Mouse (Mus musculus): ENCODE results near the gene Ceacam20.
"Not testable (repeated sequence)": the region's sequence is repeated elsewhere in the genome, so short reads cannot be mapped to it uniquely, and the experiment has no call there.

The Ceacam20 gene

DNA sequence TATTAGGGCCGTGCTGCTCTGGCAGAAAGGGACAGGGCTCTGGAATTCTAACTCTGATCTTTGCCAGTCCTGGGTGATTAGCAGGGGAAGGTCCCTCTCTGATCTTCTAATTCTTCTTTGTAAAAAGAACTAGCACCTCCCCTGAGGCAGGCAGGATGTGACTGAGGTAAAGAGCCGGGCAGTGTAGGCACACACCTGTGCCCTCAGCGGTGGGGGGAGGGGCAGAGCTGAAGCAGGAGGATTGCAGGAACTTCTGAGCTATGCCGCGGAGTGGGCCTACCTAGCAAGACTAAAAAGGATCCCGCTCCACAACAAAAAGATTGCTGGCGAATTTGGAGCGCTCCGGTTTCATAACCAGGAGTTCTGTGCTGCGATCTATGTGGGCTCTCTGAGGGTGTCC is 15.2 kb upstream of the Ceacam20 start:
- no peak for DNase-seq (ENCODE audit: low spot score)

DNA sequence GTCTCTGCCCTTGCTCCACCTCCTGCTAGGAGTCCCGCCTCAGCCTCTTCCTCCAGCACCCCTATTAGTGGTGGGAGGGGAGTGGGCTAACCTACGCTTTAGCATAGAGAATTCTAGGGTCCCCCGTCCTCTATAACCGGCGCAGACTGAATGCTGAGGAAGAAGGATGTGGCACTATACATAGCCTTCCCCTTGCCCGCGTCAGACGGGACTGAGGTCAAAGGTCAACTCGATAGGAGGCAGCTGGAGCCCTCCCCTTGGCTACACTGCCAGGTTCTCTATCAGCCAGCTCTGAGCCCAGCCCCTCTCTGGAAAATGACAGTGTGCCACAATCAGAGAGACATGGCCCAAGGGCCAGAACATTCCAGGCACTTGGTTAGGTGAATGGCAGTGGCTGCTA is 14.6 kb upstream of the Ceacam20 start, which contains the start of gene Igsf23:
Gene Igsf23 (minus strand): TSS at position 168 of the 400 bp plus-strand sequence.
- DNase-seq (ENCODE audit: low spot score), result no peak

DNA sequence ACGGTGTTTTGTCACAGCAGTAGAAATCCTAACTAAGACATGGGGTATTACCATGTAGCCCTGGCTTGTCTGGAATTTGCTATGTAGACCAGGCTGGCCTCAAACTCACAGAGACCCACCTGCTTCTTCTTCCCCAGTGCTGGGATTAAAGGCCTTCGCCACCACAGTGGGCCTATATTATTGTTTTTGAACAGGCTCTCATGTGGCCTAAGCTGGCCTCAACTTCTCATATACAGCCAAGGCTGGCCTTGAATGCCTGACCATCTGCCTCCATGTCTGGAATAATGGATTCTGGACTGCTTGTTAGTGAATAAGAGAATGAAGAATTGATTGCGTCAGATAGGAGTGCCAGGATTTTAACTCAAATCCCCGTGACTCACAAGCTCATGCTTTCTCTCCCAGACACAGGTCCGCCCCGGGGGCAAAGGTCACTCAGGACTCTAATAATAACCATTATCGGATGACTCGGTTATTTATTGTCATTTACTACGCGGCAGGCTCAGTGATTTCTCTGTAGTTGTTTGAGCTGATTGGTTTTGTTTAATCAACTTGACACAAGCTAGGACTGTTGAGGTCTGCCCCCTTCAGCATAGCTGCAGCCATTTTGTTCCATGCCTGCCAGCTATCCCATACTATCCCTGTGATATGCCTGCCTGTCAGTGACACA is 12.8 kb upstream of the Ceacam20 start:
- DNase-seq (ENCODE audit: low spot score), result no peak

DNA sequence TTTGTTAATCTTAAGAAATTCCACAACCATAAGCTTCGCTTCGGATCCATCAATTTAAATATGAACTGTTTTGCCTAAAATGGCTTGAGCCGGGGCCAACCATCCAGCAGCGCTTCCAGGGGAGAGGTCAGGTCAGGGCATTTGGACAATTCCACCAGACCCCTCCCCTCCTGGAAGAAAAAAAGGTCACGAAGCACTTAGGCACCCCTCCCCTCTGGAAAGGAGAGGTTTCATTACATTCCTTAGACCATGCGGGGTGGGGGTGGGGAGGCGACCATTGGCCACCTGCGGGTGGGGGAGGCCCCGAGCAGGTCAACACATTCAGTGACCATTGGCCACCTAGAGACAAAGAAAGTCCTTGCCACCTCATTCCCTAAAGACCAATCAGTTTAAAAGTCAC is 12.2 kb upstream of the Ceacam20 start:
- no peak for DNase-seq (ENCODE audit: low spot score)

DNA sequence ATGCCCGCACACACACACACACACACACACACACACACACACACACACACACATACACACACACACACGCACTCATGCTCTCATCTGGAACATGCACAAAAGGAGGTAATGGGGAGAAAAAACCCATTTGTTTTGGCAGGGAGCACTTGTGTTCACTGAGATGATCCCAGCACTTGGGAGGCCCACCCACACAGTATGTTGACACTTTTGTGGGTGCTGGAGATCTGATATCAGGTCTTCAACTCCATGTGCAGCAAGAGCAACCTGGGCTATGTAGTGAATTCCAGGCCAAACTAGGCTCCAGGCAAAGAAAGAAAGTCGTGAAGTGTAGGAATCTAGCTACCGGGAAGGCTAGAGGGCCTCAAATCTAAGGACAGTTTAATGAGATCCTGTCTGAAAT is 9.4 kb upstream of the Ceacam20 start:
- no peak for DNase-seq (ENCODE audit: low spot score)

DNA sequence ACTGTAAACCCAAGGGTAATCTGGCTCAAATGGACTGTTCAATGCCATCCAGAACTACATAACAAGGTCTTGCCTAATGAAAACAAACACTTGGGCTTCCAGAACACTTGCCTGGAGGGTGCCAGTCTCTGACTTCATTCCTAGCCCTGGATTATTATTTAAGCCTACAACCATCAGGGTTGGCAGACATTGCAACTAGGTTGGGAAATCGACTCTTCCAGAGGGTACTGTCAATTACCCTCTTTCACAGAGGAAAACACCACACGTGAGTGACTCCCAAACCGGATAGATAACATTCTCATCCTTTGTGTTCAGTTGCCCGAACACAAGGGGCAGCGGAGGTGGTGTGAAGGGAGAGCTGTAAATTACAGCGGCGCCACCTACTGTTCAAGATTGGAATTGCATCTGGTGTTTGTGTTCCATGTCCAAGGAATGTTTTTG is 8.9 kb upstream of the Ceacam20 start:
- peak; percentile 54 for DNase-seq (ENCODE audit: low spot score)

DNA sequence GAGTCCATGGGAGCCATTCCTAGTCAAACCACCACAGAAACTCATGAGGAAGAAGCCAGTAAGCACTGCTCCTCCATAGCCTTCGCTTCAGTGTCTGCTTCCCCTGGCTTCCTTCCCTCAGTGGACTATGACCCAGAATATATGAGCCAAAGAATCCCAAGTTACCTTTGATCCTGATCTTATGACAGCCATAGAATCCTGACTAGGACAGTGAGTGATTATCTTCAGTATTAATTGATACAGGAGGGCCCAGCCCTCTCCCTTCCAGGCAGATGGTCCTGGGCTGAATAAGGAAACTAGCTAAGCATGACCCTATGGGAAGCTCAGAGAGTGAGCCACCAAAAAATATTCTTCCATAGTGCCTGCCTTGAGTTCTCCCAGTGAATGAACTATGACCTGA is 2.8 kb upstream of the Ceacam20 start:
- no peak for DNase-seq (ENCODE audit: low spot score)

DNA sequence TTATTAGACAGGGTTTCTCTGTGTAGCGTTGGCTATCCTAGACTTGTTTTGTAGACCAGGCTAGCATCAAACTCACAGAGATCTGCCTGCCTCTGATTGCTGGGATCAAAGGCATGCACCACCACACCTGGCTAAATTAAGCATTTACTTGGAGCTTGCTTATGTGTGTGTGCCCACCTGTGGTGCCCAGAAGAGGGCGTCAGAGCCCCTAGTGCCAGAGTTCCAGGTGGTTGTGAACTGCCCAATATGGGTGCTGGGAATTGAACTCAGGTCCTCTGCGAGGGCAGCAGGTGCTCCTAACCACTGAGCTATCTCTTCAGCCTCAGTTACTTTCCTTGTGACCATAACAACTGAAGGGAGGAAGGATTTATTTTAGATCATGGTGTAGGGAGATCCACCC is 3.9 kb downstream of the Ceacam20 start:
- DNase-seq (ENCODE audit: low spot score), result no peak

DNA sequence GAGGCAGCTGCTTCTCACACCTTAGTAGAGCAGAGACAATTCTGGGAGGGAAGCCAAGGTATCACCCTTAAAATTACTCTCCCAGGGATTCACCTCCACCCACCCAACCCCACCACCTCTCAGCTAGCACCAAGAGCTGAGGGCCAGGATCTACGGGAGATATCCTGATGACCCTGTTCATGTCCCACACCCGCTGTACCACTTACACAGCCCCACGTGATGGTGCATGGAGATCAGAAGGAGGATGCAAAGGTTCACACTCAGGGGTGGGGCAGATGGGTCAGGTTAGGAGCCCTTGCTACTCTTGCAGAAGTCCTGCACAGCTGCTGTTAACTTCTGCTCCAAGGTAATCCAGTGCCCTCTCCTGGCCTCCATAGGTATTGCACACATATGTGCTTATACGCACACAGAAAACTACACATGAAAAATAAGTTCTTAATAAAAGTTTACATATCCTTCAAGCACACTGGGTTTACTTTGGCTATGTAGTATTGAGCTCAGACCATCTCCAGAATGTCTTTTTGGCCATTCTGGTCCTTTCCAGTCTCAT is 4.4 kb downstream of the Ceacam20 start:
- DNase-seq (ENCODE audit: low spot score), result no peak

DNA sequence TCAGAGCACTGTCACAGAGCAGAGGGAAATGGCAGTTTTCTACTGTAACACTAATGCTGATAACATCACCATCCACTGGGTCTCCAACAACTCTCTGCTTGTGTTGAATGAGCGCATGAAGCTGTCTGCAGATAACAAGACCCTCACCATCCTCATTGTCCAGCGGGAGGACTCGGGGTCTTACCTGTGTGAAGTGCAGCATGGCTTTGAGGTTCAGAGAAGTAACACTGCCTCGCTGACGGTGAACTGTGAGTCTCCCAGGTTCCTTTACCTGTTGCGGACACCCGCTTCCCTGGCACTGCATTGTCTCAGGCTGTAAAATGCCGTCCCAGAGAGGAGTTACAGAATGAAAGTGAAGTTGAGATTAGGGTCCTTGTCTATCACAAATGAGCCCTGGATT is 5.0 kb downstream of the Ceacam20 start:
- no peak for DNase-seq (ENCODE audit: low spot score)

DNA sequence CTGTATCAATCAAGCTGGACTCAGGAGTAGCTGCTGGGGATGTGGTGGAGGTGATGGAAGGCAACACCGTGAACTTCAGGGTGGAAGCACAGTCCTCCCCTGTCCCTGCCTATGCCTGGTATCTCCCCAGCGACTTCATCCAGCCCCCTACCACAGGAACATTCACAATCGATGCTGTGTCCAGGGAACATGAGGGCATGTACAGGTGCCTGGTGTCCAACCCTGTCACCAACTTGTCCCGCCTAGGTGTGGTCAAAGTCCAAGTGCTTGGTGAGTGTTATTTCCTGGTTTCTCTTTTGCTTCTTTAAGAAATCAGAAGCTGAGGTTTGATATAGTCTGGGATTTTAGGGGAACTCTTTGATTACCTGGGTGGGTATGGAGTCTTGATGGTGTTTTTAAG is 6.3 kb downstream of the Ceacam20 start:
- no peak for DNase-seq (ENCODE audit: low spot score)

DNA sequence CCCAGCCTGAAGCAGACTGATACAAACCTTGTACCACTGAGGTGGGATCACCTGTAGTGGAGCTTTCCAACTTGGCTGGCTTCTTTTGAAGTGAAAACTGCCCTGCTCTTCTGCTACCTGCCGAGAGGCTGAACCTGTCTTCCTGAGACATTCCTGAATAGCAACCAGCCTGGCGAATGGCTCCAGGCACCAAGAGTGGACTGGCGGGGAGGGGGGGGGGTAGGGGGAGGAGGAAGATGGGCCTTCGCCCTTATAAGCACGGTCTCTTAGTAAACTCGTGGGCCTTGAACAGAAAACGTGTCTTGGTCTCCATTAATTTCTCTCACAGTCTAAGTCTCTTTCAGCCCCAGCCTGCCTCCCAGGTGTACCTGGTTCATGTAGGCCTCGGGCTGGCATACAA is 26.0 kb downstream of the Ceacam20 start, which contains the start of gene Nlrp9b:
Gene Nlrp9b (plus strand): TSS at position 301 of the 400 bp plus-strand sequence.
- not testable (repeated sequence) for DNase-seq (ENCODE audit: low spot score)

DNA sequence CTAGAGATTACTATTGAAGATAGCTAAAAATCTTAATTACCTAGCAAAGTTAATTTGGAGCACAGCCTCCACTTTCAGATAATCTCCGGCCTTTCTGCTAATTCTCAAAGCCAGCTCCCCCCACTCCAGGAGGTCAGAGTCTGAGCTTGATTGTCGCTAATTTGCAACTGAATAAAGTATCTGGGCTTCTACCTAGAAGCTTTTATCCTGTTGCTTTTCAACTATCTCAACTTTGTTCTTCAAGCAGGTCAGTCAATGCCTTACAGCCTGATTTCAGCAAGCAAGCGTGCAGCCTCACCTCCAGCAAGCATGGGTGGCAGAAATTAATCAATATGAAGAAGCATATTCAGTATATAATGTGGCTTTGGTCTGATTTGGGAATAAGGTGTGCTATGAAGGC is 31.5 kb downstream of the Ceacam20 start:
- DNase-seq (ENCODE audit: low spot score), result not testable (repeated sequence)

DNA sequence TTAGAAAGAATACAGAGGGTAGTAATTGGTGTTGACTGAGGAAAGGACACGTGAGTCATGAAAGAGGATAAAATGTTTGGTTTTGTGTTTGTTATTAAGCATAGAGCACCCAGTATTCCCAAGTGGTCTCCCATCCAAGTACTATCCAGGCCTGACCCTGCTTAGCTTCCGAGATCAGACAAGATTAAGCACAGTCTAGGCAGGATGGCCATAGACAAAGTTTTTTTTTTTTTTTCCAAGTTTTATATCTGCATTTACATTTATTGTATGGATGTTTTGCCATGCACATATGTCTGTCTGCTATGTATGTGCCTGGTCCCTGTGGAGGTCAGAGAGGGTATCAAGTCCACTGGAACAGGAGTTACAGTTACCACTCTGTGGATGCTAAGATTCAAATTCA is 44.8 kb downstream of the Ceacam20 start:
- DNase-seq (ENCODE audit: low spot score), result no peak
